Mouse (Mus musculus) erythroblast, embryonic 14.5 days (primary cell): ENCODE data around the gene Ptprr. TPM values are rescaled to one million over a fixed set of nuclear protein-coding genes. Genes with fewer than 3 reads are reported as not detected.

Source experiments
- H3K27me3 ChIP-seq: 2 replicates; pipeline ENCODE4 v1.6.1; 2012; ENCODE audit warnings: inconsistent platforms; ENCODE audit not compliant: control insufficient read depth
- H3K36me3 ChIP-seq: 2 replicates; pipeline ENCODE4 v1.6.1; 2012; ENCODE audit warnings: mild to moderate bottlenecking, inconsistent platforms; ENCODE audit not compliant: control insufficient read depth
- H3K4me1 ChIP-seq: 2 replicates; pipeline ENCODE4 v1.6.1; 2012; ENCODE audit warnings: inconsistent platforms; ENCODE audit not compliant: control insufficient read depth
- H3K4me3 ChIP-seq: replicated peaks from 2 replicates; pipeline ENCODE3; 2012; ENCODE audit warnings: moderate library complexity, mild to moderate bottlenecking, inconsistent platforms
- H3K9me3 ChIP-seq: 2 replicates; pipeline ENCODE4 v1.6.1; 2012; ENCODE audit warnings: low read length, inconsistent platforms, mixed read lengths; ENCODE audit not compliant: control insufficient read depth
- GATA1 ChIP-seq: IDR thresholded peaks from 2 replicates; pipeline ENCODE4 v1.6.1; 2012; ENCODE audit warnings: low read length, inconsistent platforms, mixed read lengths
- TAL1 ChIP-seq: IDR thresholded peaks from 3 replicates; pipeline ENCODE4 v1.6.1; 2012; ENCODE audit warnings: low read length, inconsistent platforms, mixed read lengths
- polyA plus RNA-seq: library from polyadenylated mRNA; stranded (reverse); fragments of >175 nt; gene quantifications from 2 replicates; pipeline ENCODE4 v1.2.3, GENCODE M21; 2012

The Ptprr gene
- polyA plus RNA-seq, 1 experiment = not detected

DNA sequence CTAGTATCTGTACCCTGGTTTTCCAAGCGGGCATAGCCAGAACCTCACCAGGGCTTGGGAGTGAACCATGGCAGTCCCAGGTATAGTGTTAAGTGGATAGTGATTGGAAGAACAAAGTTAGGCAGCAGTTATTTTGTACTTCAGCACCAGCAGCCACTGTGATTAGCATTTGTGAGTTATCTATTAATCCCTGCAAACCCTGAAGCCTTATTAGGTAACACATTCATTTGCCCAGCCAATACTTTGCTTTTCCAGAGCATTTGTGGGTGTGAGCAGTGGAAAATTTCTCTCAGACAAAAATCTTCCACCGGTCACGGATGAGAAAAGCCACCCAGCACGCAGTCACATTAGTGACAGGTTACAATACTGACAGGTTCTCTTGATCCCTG is 249.4 kb downstream of the Ptprr start:
- H3K27me3 ChIP-seq = no peaks in the 10 kb centered on the region
- H3K4me3 ChIP-seq = no peak overlapping the region
- H3K4me1 ChIP-seq = no peaks in the 10 kb centered on the region
- no peak for TF ChIP-seq TAL1
- TF ChIP-seq GATA1 = no peak
- H3K9me3 ChIP-seq = no peaks in the 10 kb centered on the region
- H3K36me3 ChIP-seq = no peaks in the 10 kb centered on the region

DNA sequence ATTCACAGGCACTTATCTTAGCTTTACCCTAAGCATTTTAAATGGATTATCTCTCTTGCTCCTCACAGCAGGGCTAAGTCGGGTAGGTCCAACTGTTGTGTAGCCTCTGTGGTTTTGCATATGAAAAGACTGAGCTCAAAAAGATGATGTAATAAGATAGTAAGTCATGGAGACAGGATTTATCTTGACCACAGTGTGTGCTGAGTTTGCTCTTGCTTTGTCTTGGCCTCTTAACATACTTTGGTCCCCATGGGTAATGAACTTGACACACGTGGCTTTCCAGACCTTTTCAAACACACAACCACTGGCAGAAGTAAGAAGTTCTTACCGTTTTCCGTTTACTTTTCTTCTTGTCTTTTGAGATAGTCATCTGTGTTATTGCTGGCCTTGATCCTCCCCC is 250.3 kb downstream of the Ptprr start:
- Histone ChIP-seq H3K4me1 (no peaks in the 10 kb centered on the region), H3K36me3 (no peaks in the 10 kb centered on the region), H3K27me3 (no peaks in the 10 kb centered on the region), H3K4me3 (no peak overlapping the region), H3K9me3 (no peaks in the 10 kb centered on the region)
- TF ChIP-seq TAL1 (no peak), GATA1 (no peak)

DNA sequence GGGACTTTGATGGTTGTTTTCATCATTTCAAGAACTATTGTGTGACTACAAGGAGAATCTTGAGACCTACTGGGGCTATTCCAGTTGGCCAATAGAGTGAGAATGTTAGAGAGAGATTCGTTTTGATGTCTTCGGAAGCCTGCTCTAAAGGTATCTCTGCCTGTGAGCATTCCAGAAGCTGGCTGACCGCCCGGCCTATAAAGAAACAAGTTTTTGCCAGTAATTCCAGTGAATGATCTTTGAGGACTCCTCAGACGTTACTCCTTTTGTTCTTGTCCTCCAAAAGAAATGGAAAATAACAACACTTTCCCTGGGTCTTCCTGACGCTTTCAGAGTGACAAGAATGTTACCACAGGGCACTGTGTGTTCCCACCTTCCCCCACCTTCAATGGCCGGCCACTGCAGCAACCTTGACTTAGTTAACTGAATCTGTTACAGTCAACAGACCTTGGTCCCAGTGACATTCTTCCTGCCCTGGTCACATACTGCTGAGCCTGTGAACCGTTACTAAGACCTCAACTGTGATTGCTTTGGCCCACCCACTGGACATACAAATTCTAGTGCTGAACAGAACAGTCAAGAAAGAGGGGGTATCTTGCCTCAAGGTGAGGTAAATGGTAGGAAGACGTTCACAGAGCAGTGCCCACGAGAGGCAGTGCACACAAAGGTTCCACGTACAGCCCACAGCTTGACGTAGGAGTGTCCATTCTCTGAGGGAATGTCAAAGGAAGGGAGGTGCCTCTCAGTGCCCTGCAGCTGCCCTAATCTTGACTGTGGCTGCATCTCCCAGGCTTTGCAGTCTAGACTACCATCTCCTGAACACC is 252.8 kb downstream of the Ptprr start:
- no peak overlapping the region for H3K4me3 ChIP-seq
- no peaks in the 10 kb centered on the region for H3K36me3 ChIP-seq
- no peak for TF ChIP-seq TAL1
- TF ChIP-seq GATA1 = no peak
- H3K4me1 ChIP-seq = no peaks in the 10 kb centered on the region
- no peaks in the 10 kb centered on the region for H3K27me3 ChIP-seq
- H3K9me3 ChIP-seq = no peaks in the 10 kb centered on the region

DNA sequence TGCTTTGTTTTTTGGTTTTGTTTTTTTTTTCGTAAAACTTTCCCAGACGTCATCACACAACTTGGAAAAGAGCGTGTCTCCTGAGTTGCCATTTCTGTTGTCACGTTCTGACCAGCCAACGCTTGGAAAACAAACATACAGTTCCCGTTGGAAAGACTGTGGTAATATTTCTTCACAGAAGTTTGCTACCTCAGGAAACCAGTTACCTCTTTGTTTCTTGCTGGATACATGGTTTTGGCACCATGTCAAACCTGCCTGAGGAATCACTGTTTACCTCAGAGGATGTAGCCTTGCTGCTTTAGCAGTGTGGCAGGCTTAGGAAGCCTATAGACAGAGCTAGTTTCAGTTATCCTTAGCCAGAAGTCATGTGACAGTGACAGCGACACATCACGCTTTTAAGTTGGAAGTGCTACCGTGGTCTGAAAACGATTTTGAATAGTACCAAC is 253.5 kb downstream of the Ptprr start:
- no peaks in the 10 kb centered on the region for H3K9me3 ChIP-seq
- H3K4me1 ChIP-seq = no peaks in the 10 kb centered on the region
- TF ChIP-seq GATA1 = no peak
- H3K4me3 ChIP-seq = no peak overlapping the region
- H3K36me3 ChIP-seq = no peaks in the 10 kb centered on the region
- H3K27me3 ChIP-seq = no peaks in the 10 kb centered on the region

DNA sequence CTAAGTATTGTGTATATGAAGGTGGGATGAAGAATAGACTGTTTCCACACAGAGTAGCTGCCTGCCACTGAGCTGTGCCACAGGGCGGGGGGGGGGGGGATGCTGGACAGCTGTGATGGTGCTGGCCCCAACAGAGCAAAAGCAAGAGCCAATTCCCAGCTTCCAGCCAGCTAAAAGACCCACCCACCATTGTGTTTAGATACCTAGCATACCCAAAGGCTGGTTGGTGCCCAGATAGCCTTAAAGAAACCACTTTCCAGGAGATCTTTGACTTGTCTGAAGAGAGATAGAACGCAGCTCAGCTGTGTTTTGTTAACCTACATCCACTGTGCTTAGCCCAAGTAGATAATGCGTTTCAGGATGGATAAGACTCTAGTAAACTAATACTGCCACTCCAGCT is 254.1 kb downstream of the Ptprr start:
- no peaks in the 10 kb centered on the region for H3K9me3 ChIP-seq
- no peak overlapping the region for H3K4me3 ChIP-seq
- H3K36me3 ChIP-seq = no peaks in the 10 kb centered on the region
- H3K27me3 ChIP-seq = no peaks in the 10 kb centered on the region
- H3K4me1 ChIP-seq = no peaks in the 10 kb centered on the region
- TF ChIP-seq GATA1 (no peak), TAL1 (no peak)

DNA sequence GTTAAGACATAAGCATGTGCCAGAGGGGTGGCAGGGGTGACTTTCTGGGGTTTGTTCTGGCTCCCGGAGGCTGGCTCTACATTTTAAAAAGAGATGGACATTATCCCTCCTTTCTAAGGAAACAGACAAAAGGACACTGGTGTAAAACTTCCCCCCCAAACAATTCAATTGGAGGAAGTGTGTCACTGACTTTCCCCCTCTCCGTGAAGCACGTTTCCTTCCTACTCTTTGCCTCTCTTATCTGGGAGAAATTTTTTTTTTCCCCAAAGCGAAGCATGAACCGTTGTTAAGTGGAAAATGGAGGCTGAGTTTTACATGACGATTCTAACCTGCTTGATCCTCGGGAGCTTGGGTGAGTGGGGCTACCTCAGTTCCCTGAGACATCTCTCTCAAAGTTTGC is 257.3 kb downstream of the Ptprr start, which contains the start of gene Ptprb:
Gene Ptprb, plus strand, starts transcription at position 244 of the 400 bp plus-strand sequence.
- H3K27me3 ChIP-seq = no peaks in the 10 kb centered on the region
- TF ChIP-seq GATA1 (no peak), TAL1 (no peak)
- H3K4me1 ChIP-seq = no peaks in the 10 kb centered on the region
- no peaks in the 10 kb centered on the region for H3K36me3 ChIP-seq
- H3K4me3 ChIP-seq = no peak within 1 kb of the TSS
- H3K9me3 ChIP-seq = no peaks in the 10 kb centered on the region

DNA sequence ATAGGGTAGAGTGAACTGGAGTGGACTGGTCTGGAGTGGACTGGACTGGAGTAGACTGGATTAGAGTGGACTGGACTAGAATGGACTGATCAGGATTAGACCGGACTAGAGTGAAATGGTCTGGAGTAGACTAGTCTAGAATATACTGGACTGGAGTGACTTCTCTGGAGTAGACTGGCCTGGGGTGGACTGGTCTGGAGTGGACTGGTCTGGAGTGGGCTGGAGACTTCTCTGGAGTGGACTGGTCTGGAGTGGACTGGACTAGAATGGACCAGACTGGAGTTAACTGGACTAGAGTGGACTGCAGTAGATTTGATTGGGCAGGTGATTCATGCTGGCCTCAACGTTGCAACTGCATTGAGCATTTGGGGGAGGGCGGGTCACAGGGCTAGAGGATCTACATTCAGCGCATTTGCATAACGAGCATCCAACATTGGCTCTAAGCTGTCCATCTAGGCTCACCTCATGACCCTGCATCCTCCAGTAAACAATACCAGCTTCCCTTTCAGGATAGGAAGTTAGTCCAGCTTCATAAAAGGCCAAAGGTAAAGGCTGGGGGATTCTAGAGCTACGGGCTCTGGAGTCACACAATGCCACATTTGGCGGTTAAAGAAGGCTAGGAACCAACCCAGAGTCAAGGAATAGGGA is 268.8 kb downstream of the Ptprr start:
- no peaks in the 10 kb centered on the region for H3K9me3 ChIP-seq
- TF ChIP-seq TAL1 (no peak), GATA1 (no peak)
- 0 out of 2 replicates have a peak, but pooled peaks cover 2% of the 10 kb centered on the region for H3K27me3 ChIP-seq

DNA sequence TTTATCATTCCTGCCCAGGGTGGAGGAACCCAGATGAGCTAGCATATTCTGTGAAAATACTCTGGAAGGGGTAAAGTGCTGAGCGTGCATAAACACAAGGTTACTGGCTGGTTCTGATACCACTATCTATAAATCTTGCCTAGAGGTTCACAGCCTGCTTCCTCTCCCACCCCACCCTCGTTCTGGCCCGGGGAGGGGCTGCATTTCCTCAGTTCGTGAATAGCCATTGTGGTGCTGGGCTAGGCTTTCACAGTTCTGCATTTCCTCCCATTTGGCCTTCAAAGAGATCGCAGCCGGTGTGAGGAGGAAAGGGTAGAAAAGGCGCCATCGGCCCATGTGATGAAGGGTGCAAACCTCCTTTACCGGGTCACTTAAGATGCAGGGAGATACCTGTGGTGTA is 270.1 kb downstream of the Ptprr start:
- Histone ChIP-seq H3K36me3 (no peaks in the 10 kb centered on the region), H3K27me3 (0 out of 2 replicates have a peak, but pooled peaks cover 2% of the 10 kb centered on the region), H3K4me3 (no peak overlapping the region), H3K4me1 (no peaks in the 10 kb centered on the region; the same call in 1 of the 2 replicates), H3K9me3 (no peaks in the 10 kb centered on the region)
- TF ChIP-seq GATA1 = no peak
- no peak for TF ChIP-seq TAL1

More for the DNA sequence above, 268.8 kb downstream of the Ptprr start:
- no peak overlapping the region for H3K4me3 ChIP-seq
- H3K36me3 ChIP-seq = no peaks in the 10 kb centered on the region
- H3K4me1 ChIP-seq = no peaks in the 10 kb centered on the region; the same call in 1 of the 2 replicates

DNA sequence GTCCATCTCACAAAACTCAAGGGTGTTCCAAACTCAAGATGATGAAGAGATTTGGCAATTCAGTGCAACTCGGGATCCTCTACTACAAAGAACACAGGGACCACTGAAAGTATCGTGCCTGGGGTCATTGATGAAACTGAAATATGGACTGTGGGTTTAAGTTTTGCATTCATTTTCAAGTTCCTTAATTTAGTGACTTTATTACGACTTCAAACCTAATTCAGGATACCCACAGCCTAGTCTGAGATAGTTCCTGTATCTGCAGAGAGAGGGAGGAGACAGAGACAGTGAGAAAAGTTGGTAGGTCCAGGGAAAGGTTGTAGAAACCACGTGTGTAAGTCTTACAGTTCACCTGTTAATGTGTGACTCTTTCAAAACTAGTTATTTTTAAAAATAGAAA is 272.5 kb downstream of the Ptprr start:
- Histone ChIP-seq H3K27me3 (0 out of 2 replicates have a peak, but pooled peaks cover 2% of the 10 kb centered on the region), H3K4me3 (no peak overlapping the region), H3K9me3 (no peaks in the 10 kb centered on the region), H3K36me3 (no peaks in the 10 kb centered on the region), H3K4me1 (no peaks in the 10 kb centered on the region; the same call in 1 of the 2 replicates)
- TF ChIP-seq TAL1 (no peak), GATA1 (no peak)
